Mouse (Mus musculus): Measurements from ENCODE around the gene Sept8. TPM values are rescaled to one million over a fixed set of nuclear protein-coding genes. Genes with fewer than 3 reads are reported as not detected.

The Sept8 gene
- polyA plus RNA-seq, 1 experiment from 2014 or later, result 24.4 TPM

- Histone ChIP-seq H3K9ac (ENCODE audit: low read length) (no peak overlapping the region), H3K9me3 (ENCODE audit: control insufficient read depth, low read length) (no peaks in the 10 kb centered on the region), H3K27ac (ENCODE audit: low read depth, low read length) (no peak overlapping the region), H3K4me2 (ENCODE audit: low read depth, low read length, severe bottlenecking) (no peak overlapping the region), H3K36me3 (ENCODE audit: control insufficient read depth, insufficient read depth, low read length) (no peaks in the 10 kb centered on the region), H3K4me1 (replicated peaks; ENCODE audit: control insufficient read depth, insufficient read depth, low read length) (0 out of 2 replicates have a peak, but pooled peaks cover 2% of the 10 kb centered on the region), H3K27me3 (ENCODE audit: control insufficient read depth, insufficient read depth, low read length) (no peaks in the 10 kb centered on the region), H3K4me3 (ENCODE audit: low read depth, low read length) (no peak overlapping the region)
- 85% methylated on average over 9 of the region's 9 CpGs for WGBS
- no peak for ATAC-seq (replicated peaks; ENCODE audit: low FRiP score)
- no peak for DNase-seq (ENCODE audit: low spot score)
These were observed 9.6 kb downstream of the Sept8 start for GRCm38 (mm10) chr11:53528397-53529252.

DNA sequence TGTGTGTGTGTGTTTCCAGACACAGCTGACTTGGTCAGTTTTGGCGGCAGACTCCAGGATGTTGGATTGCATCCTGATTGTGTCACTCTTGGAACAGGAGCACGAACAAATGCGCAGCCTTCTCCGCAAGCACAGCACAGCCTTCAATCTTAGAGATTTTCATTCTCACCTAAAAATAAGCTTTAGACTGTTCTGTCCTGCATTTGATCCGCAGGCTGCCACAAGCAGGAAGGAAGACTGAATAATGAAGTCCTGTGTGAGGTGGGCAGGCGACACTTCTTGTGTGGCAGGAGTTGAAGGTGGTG lies 10.1 kb downstream of the Sept8 start:
- 75% methylated on average over 6 of the region's 6 CpGs for WGBS
- Histone ChIP-seq H3K9ac (ENCODE audit: low read length) (no peak overlapping the region), H3K4me1 (replicated peaks; ENCODE audit: control insufficient read depth, insufficient read depth, low read length) (0 out of 2 replicates have a peak, but pooled peaks cover 2% of the 10 kb centered on the region), H3K9me3 (ENCODE audit: control insufficient read depth, low read length) (no peaks in the 10 kb centered on the region), H3K4me2 (ENCODE audit: low read depth, low read length, severe bottlenecking) (no peak overlapping the region), H3K36me3 (ENCODE audit: control insufficient read depth, insufficient read depth, low read length) (no peaks in the 10 kb centered on the region; the same call in 1 of the 2 replicates), H3K27me3 (ENCODE audit: control insufficient read depth, insufficient read depth, low read length) (no peaks in the 10 kb centered on the region), H3K27ac (ENCODE audit: low read depth, low read length) (no peak overlapping the region), H3K4me3 (ENCODE audit: low read depth, low read length) (no peak overlapping the region)
- DNase-seq (ENCODE audit: low spot score), result no peak
- no peak for ATAC-seq (replicated peaks; ENCODE audit: low FRiP score)

DNA sequence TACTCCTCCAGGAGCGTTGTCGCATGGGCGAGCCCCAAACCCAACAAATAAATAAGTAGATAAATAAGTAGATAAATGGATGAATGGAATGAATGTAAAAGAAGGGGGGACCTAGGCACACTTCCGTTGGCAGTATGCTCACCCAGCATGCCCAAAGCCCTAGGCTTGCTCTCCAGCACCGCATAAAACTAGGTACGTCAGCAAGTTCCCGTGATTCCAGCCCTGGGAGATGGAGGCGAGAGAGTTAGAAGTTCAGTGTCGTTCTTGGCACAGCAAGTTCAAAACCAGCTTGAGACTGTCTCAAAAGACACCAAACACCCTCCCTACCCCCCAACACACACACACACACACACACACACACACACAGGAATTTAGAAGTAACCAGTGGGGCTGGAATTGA lies 10.9 kb downstream of the Sept8 start:
- WGBS, result 86% methylated on average over 9 of the region's 9 CpGs
- no peak for ATAC-seq (replicated peaks; ENCODE audit: low FRiP score)
- no peak for DNase-seq (ENCODE audit: low spot score)
- Histone ChIP-seq H3K27me3 (ENCODE audit: control insufficient read depth, insufficient read depth, low read length) (no peaks in the 10 kb centered on the region), H3K36me3 (ENCODE audit: control insufficient read depth, insufficient read depth, low read length) (no peaks in the 10 kb centered on the region; the same call in 1 of the 2 replicates), H3K4me3 (ENCODE audit: low read depth, low read length) (no peak overlapping the region), H3K4me2 (ENCODE audit: low read depth, low read length, severe bottlenecking) (no peak overlapping the region), H3K9ac (ENCODE audit: low read length) (no peak overlapping the region), H3K27ac (ENCODE audit: low read depth, low read length) (no peak overlapping the region), H3K4me1 (replicated peaks; ENCODE audit: control insufficient read depth, insufficient read depth, low read length) (0 out of 2 replicates have a peak, but pooled peaks cover 2% of the 10 kb centered on the region), H3K9me3 (ENCODE audit: control insufficient read depth, low read length) (no peaks in the 10 kb centered on the region)

GRCm38 (mm10) chr11:53531578-53532230 lies 12.6 kb downstream of the Sept8 start:
- Histone ChIP-seq H3K27ac (ENCODE audit: low read depth, low read length) (no peak overlapping the region), H3K4me2 (ENCODE audit: low read depth, low read length, severe bottlenecking) (no peak overlapping the region), H3K9me3 (ENCODE audit: control insufficient read depth, low read length) (no peaks in the 10 kb centered on the region), H3K9ac (ENCODE audit: low read length) (no peak overlapping the region), H3K36me3 (ENCODE audit: control insufficient read depth, insufficient read depth, low read length) (no peaks in the 10 kb centered on the region; the same call in 1 of the 2 replicates), H3K4me1 (replicated peaks; ENCODE audit: control insufficient read depth, insufficient read depth, low read length) (no peaks in the 10 kb centered on the region), H3K27me3 (ENCODE audit: control insufficient read depth, insufficient read depth, low read length) (no peaks in the 10 kb centered on the region), H3K4me3 (ENCODE audit: low read depth, low read length) (no peak overlapping the region)
- no peak for ATAC-seq (replicated peaks; ENCODE audit: low FRiP score)
- WGBS, result 92% methylated on average over 10 of the region's 10 CpGs
- DNase-seq (ENCODE audit: low spot score), result no peak

- DNase-seq (ENCODE audit: low spot score) (no peak), ATAC-seq (replicated peaks; ENCODE audit: low FRiP score) (no peak)
- Histone ChIP-seq H3K9ac (ENCODE audit: low read length) (no peak overlapping the region), H3K27ac (ENCODE audit: low read depth, low read length) (no peak overlapping the region), H3K27me3 (ENCODE audit: control insufficient read depth, insufficient read depth, low read length) (no peaks in the 10 kb centered on the region), H3K4me2 (ENCODE audit: low read depth, low read length, severe bottlenecking) (no peak overlapping the region), H3K36me3 (ENCODE audit: control insufficient read depth, insufficient read depth, low read length) (no peaks in the 10 kb centered on the region; the same call in 1 of the 2 replicates), H3K4me3 (ENCODE audit: low read depth, low read length) (no peak overlapping the region), H3K4me1 (replicated peaks; ENCODE audit: control insufficient read depth, insufficient read depth, low read length) (no peaks in the 10 kb centered on the region), H3K9me3 (ENCODE audit: control insufficient read depth, low read length) (no peaks in the 10 kb centered on the region)
- whole genome bisulfite sequencing, result 94% methylated on average over 1 of the region's 1 CpGs
These were observed 13.2 kb downstream of the Sept8 start for GRCm38 (mm10) chr11:53532231-53532620.

DNA sequence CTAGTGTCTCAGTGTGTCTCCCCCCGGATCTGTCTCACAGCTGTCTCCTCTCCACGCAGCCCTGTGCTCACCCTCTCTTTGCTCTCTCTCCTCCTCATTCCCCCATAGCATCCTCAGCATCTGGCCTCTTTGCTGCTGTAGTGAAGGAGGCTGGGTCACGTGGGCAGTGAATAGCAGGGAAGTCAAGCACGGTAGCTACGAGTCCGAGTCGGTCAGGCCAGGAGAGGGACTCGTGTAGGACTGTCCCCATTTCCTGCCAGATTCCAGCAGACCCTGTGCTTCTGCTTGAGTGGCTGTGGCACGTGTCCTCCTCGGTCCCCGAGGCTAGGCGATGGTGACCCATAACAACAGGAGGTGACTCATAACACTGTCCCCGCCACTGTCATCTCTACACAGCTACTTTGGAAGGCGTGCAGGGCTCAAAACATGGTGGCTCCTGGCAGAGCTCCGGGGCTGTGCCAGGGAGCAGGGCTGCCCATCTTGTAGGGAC lies 20.0 kb downstream of the Sept8 start:
- no peak overlapping the region for H3K27ac ChIP-seq (ENCODE audit: low read depth, low read length)
- H3K4me3 ChIP-seq (ENCODE audit: low read depth, low read length), result no peak overlapping the region
- H3K27me3 ChIP-seq (ENCODE audit: control insufficient read depth, insufficient read depth, low read length), result no peaks in the 10 kb centered on the region
- 78% methylated on average over 15 of the region's 15 CpGs for WGBS
- peaks cover 4% of the 10 kb centered on the region; the same call in 1 of the 2 replicates for H3K36me3 ChIP-seq (ENCODE audit: control insufficient read depth, insufficient read depth, low read length)
- no peaks in the 10 kb centered on the region for H3K4me1 ChIP-seq (replicated peaks; ENCODE audit: control insufficient read depth, insufficient read depth, low read length)
- ATAC-seq (replicated peaks; ENCODE audit: low FRiP score), result no peak
- H3K9ac ChIP-seq (ENCODE audit: low read length), result no peak overlapping the region
- no peak for DNase-seq (ENCODE audit: low spot score)
- H3K9me3 ChIP-seq (ENCODE audit: control insufficient read depth, low read length), result no peaks in the 10 kb centered on the region
- H3K4me2 ChIP-seq (ENCODE audit: low read depth, low read length, severe bottlenecking), result no peak overlapping the region

GRCm38 (mm10) chr11:53540394-53540793 lies 21.3 kb downstream of the Sept8 start:
- ATAC-seq (replicated peaks; ENCODE audit: low FRiP score), result no peak
- DNase-seq (ENCODE audit: low spot score), result no peak
- no peak overlapping the region for H3K27ac ChIP-seq (ENCODE audit: low read depth, low read length)
- H3K27me3 ChIP-seq (ENCODE audit: control insufficient read depth, insufficient read depth, low read length), result no peaks in the 10 kb centered on the region
- H3K4me3 ChIP-seq (ENCODE audit: low read depth, low read length), result no peak overlapping the region
- no peak overlapping the region for H3K4me2 ChIP-seq (ENCODE audit: low read depth, low read length, severe bottlenecking)
- H3K4me1 ChIP-seq (replicated peaks; ENCODE audit: control insufficient read depth, insufficient read depth, low read length), result no peaks in the 10 kb centered on the region
- H3K36me3 ChIP-seq (ENCODE audit: control insufficient read depth, insufficient read depth, low read length), result peaks cover 4% of the 10 kb centered on the region; the same call in 1 of the 2 replicates
- 94% methylated on average over 3 of the region's 3 CpGs for WGBS
- H3K9me3 ChIP-seq (ENCODE audit: control insufficient read depth, low read length), result no peaks in the 10 kb centered on the region
- H3K9ac ChIP-seq (ENCODE audit: low read length), result no peak overlapping the region

DNA sequence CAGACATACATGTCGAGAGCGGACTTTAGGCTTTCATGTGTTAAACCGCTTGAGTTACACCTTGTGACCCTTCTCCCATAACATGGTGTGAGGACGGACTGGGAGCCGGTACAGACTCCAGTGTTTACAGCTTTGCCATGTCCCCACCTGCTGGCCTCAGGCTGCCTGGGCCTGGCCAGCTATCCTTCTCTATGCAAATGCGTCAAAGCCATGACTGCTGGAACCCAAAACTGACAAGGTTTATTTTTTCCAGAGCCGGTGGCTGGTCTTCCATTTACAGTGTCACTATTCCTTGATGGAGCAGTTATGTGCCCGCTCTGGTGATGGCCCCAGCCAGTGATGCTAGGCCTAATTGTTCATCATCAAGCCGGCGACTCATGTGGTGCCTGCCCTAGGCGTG lies 22.2 kb downstream of the Sept8 start:
- WGBS, result 88% methylated on average over 11 of the region's 11 CpGs

More for the DNA sequence above, 22.2 kb downstream of the Sept8 start:
- no peak overlapping the region for H3K4me2 ChIP-seq (ENCODE audit: low read depth, low read length, severe bottlenecking)
- H3K27ac ChIP-seq (ENCODE audit: low read depth, low read length), result no peak overlapping the region
- no peaks in the 10 kb centered on the region for H3K9me3 ChIP-seq (ENCODE audit: control insufficient read depth, low read length)
- no peaks in the 10 kb centered on the region for H3K4me1 ChIP-seq (replicated peaks; ENCODE audit: control insufficient read depth, insufficient read depth, low read length)
- ATAC-seq (replicated peaks; ENCODE audit: low FRiP score) (no peak), DNase-seq (ENCODE audit: low spot score) (no peak)
- H3K9ac ChIP-seq (ENCODE audit: low read length), result no peak overlapping the region
- H3K27me3 ChIP-seq (ENCODE audit: control insufficient read depth, insufficient read depth, low read length), result no peaks in the 10 kb centered on the region
- peaks cover 4% of the 10 kb centered on the region; the same call in 1 of the 2 replicates for H3K36me3 ChIP-seq (ENCODE audit: control insufficient read depth, insufficient read depth, low read length)
- H3K4me3 ChIP-seq (ENCODE audit: low read depth, low read length), result no peak overlapping the region
